Mouse (Mus musculus) heart, postnatal 0 days (tissue): ENCODE data around the gene Ppt1.

Experiments
- CTCF ChIP-seq: IDR thresholded peaks from 2 replicates; pipeline ENCODE4 v1.5.1; 2016; ENCODE audit warnings: antibody characterized with exemption, control low read depth, low read depth
- EP300 ChIP-seq: IDR thresholded peaks from 2 replicates; pipeline ENCODE4 v1.6.1; 2016; ENCODE audit warnings: antibody characterized with exemption, low read depth

DNA sequence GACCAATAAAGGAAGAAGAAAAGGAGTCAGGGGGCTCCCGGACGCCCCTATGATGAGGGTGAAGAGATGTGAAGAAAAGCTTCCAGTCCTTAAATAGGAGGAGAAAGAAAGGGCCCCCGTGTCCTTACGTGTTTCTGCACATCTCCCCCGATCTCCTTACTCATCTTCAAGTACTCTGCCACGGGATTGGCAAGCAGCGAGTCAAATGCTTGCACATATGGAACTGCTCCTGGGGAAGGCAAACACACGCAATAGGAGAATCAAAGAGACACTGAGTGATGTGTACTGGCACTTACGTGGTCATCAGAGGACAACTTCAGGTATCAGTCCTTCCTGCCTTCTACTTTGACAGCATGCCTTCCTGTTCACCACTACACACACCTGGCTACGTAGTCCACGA lies 35.2 kb downstream of the Ppt1 start:
- no peak for TF ChIP-seq EP300
- TF ChIP-seq CTCF = no peak
